Mouse (Mus musculus) C2C12 (cell line): Measurements from ENCODE around the gene Scrg1.

ENCODE experiments used
- CEBPB ChIP-seq: IDR thresholded peaks from one replicate; pipeline ENCODE4 v1.6.1; 2011; ENCODE audit warnings: low read depth, mild to moderate bottlenecking, control low read depth, moderate library complexity
- CTCF ChIP-seq: IDR thresholded peaks from one replicate; pipeline ENCODE4 v1.5.1; 2011; ENCODE audit not compliant: control insufficient read depth, insufficient read depth, insufficient read length
- FOSL1 ChIP-seq: IDR thresholded peaks from one replicate; pipeline ENCODE4 v1.8.0; 2011; ENCODE audit warnings: mild to moderate bottlenecking, low read length; ENCODE audit not compliant: poor library complexity, insufficient read depth, severe bottlenecking
- MAX ChIP-seq: IDR thresholded peaks from one replicate; pipeline ENCODE4 v1.6.1; 2011; ENCODE audit warnings: mild to moderate bottlenecking, control low read depth
- MYOD1 ChIP-seq: IDR thresholded peaks from one replicate; pipeline ENCODE4 v1.6.1; 2011; ENCODE audit warnings: low read depth; ENCODE audit not compliant: control insufficient read depth, insufficient read length
- USF1 ChIP-seq: IDR thresholded peaks from one replicate; pipeline ENCODE4 v1.6.1; 2011; ENCODE audit warnings: low read depth, mild to moderate bottlenecking, control low read depth, moderate library complexity

- TF ChIP-seq CTCF (no peak), MYOD1 (no peak), MAX (no peak), FOSL1 (no peak), USF1 (no peak), CEBPB (no peak)
Measured at GRCm38 (mm10) chr8:57479700-57480099, 24.0 kb downstream of the Scrg1 start.
